Mouse (Mus musculus) kidney, adult 9 months (tissue): ENCODE data around the gene Emc10.

ENCODE experiments used
- DNase-seq: peaks from one replicate; pipeline ENCODE4 v3.0.0; 2022

Emc10 gene

GRCm38 (mm10) chr7:44484841-44485571 is 11.3 kb downstream of the Emc10 start:
- DNase-seq: peak; percentile 76

GRCm38 (mm10) chr7:44484109-44484508 is 12.2 kb downstream of the Emc10 start:
- no peak for DNase-seq

GRCm38 (mm10) chr7:44482836-44483435 is 13.4 kb downstream of the Emc10 start:
- no peak for DNase-seq

GRCm38 (mm10) chr7:44475046-44475614 is 21.2 kb downstream of the Emc10 start:
- no peak for DNase-seq

GRCm38 (mm10) chr7:44474419-44474818 is 21.9 kb downstream of the Emc10 start:
- no peak for DNase-seq

- no peak for DNase-seq
Observed at GRCm38 (mm10) chr7:44472961-44473646, 23.2 kb downstream of the Emc10 start.

GRCm38 (mm10) chr7:44472558-44472885 is 23.8 kb downstream of the Emc10 start:
- no peak for DNase-seq

GRCm38 (mm10) chr7:44471880-44472557 is 24.3 kb downstream of the Emc10 start:
- no peak for DNase-seq

- DNase-seq: no peak
Observed at GRCm38 (mm10) chr7:44470696-44471612, 25.4 kb downstream of the Emc10 start.

- DNase-seq: no peak
Observed at GRCm38 (mm10) chr7:44469677-44470675, 26.4 kb downstream of the Emc10 start.

- no peak for DNase-seq
Observed at GRCm38 (mm10) chr7:44468644-44469285, 27.6 kb downstream of the Emc10 start.

- peak; percentile 98 for DNase-seq
Observed at GRCm38 (mm10) chr7:44467811-44468411, 28.4 kb downstream of the Emc10 start, which contains the start of gene Josd2. TSS of gene Josd2 (plus strand) at chr7:44467980.

- peak; percentile 26 for DNase-seq
Observed at GRCm38 (mm10) chr7:44466888-44467311, 29.4 kb downstream of the Emc10 start.

GRCm38 (mm10) chr7:44466006-44466887 is 30.1 kb downstream of the Emc10 start:
- DNase-seq: peak; percentile 40

GRCm38 (mm10) chr7:44465111-44465510 is 31.2 kb downstream of the Emc10 start, which contains the start of gene Aspdh:
TSS of gene Aspdh (plus strand) at chr7:44465391.
- DNase-seq: peak; percentile 90

- no peak for DNase-seq
Observed at GRCm38 (mm10) chr7:44464511-44464910, 31.8 kb downstream of the Emc10 start.

- DNase-seq: no peak
Observed at GRCm38 (mm10) chr7:44463556-44464225, 32.6 kb downstream of the Emc10 start.

- no peak for DNase-seq
Observed at GRCm38 (mm10) chr7:44463056-44463425, 33.3 kb downstream of the Emc10 start.
